Mouse (Mus musculus) CH12F3 (cell line): Measurements from ENCODE around the gene Sumf1.

Source experiments
- in situ Hi-C: fragments of 300-500 bp; cut with MboI; formaldehyde crosslinking; loops from 2 replicates; pipeline ENCODE4 v1.14.3; 2020; ENCODE audit warnings: low sequenced_read_pairs

The Sumf1 gene

GRCm38 (mm10) chr6:108211896-108212880, 26.8 kb upstream of the Sumf1 start:
- in situ Hi-C loops = no loop called here

GRCm38 (mm10) chr6:108206914-108207566, 21.7 kb upstream of the Sumf1 start:
- in situ Hi-C loops = no loop called here

- in situ Hi-C loops = no loop called here
Measured at GRCm38 (mm10) chr6:108206145-108206544, 20.8 kb upstream of the Sumf1 start.

- in situ Hi-C loops = no loop called here
Measured at GRCm38 (mm10) chr6:108204322-108204721, 18.9 kb upstream of the Sumf1 start.

- in situ Hi-C loops = no loop called here
Measured at GRCm38 (mm10) chr6:108198286-108198685, 12.9 kb upstream of the Sumf1 start.

- in situ Hi-C loops = no loop called here
Measured at GRCm38 (mm10) chr6:108197117-108197516, 11.7 kb upstream of the Sumf1 start.

GRCm38 (mm10) chr6:108196665-108197064, 11.3 kb upstream of the Sumf1 start:
- in situ Hi-C loops = no loop called here

- in situ Hi-C loops = no loop called here
Measured at GRCm38 (mm10) chr6:108192632-108193031, 7.2 kb upstream of the Sumf1 start.

- in situ Hi-C loops = no loop called here
Measured at GRCm38 (mm10) chr6:108190690-108191089, 5.3 kb upstream of the Sumf1 start.

- in situ Hi-C loops = no loop called here
Measured at GRCm38 (mm10) chr6:108185685-108186009, 265 bp upstream of the Sumf1 start.

- in situ Hi-C loops = no loop called here
Measured at GRCm38 (mm10) chr6:108179087-108179486, 6.3 kb downstream of the Sumf1 start.

GRCm38 (mm10) chr6:108174181-108174580, 11.2 kb downstream of the Sumf1 start:
- in situ Hi-C loops = no loop called here

GRCm38 (mm10) chr6:108172219-108172618, 13.2 kb downstream of the Sumf1 start:
- in situ Hi-C loops = no loop called here

- in situ Hi-C loops = no loop called here
Measured at GRCm38 (mm10) chr6:108169466-108169865, 15.9 kb downstream of the Sumf1 start.

GRCm38 (mm10) chr6:108168723-108169122, 16.7 kb downstream of the Sumf1 start:
- in situ Hi-C loops = no loop called here

- in situ Hi-C loops = no loop called here
Measured at GRCm38 (mm10) chr6:108167946-108168680, 17.3 kb downstream of the Sumf1 start.

- in situ Hi-C loops = no loop called here
Measured at GRCm38 (mm10) chr6:108165598-108165997, 19.8 kb downstream of the Sumf1 start.

GRCm38 (mm10) chr6:108164935-108165334, 20.4 kb downstream of the Sumf1 start:
- in situ Hi-C loops = no loop called here

GRCm38 (mm10) chr6:108160608-108161007, 24.8 kb downstream of the Sumf1 start:
- in situ Hi-C loops = no loop called here

- in situ Hi-C loops = no loop called here
Measured at GRCm38 (mm10) chr6:108156881-108157280, 28.5 kb downstream of the Sumf1 start.

GRCm38 (mm10) chr6:108154243-108154642, 31.1 kb downstream of the Sumf1 start:
- in situ Hi-C loops = no loop called here
